In genomic region chr2:114291387-114291786, GRCm38 (mm10) we compare ENCODE assay signal across 28 mouse cellular contexts.
A peak's percentile ranks its signal among the peaks of the same experiment; 100 is the strongest.
DNase-seq lines count a peak whose midpoint lies in the region; ATAC-seq and TF ChIP-seq lines count a peak whose summit lies in the region.
"Had no signal": no experiment of that assay in that cellular context is flagged by ENCODE, and none has a peak within 500 bp of the region (broad histone marks: within the 10 kb centered on the region; RNA-seq: fewer than 3 reads in every experiment).

No protein-coding gene starts in this region.

- TF ChIP-seq CTCF in lung, embryonic 14.5 days (IDR thresholded peaks at IDR 0.05; ENCODE audit: low read depth): no peak
- no peak for TF ChIP-seq CTCF in lung, adult 2 months (IDR thresholded peaks at IDR 0.05; ENCODE audit: insufficient read depth, low read length)
- no peak for TF ChIP-seq CTCF in stomach, postnatal 0 days (IDR thresholded peaks at IDR 0.05; ENCODE audit: low read depth)

- no peak for TF ChIP-seq EP300 in stomach, postnatal 0 days (optimal IDR thresholded peaks at IDR 0.05)

- no peaks in the 10 kb centered on the region for H3K9me3 ChIP-seq in lung, embryonic 14.5 days (ENCODE audit: low read depth, low read length)
- H3K9me3 ChIP-seq in lung, embryonic 16.5 days (ENCODE audit: control insufficient read depth, low read length): no peaks in the 10 kb centered on the region
- H3K9me3 ChIP-seq in stomach, postnatal 0 days (ENCODE audit: control insufficient read depth, low read length): no peaks in the 10 kb centered on the region
- H3K9me3 ChIP-seq: embryonic facial prominence, embryonic 13.5 days; embryonic facial prominence, embryonic 15.5 days; forebrain, embryonic 10.5 days; forebrain, embryonic 12.5 days; G1E had no signal

- H3K36me3 ChIP-seq in lung, embryonic 14.5 days (ENCODE audit: insufficient read depth): no peaks in the 10 kb centered on the region
- H3K36me3 ChIP-seq in lung, embryonic 16.5 days (ENCODE audit: control insufficient read depth, insufficient read depth, low read length): no peaks in the 10 kb centered on the region
- H3K36me3 ChIP-seq in stomach, postnatal 0 days (ENCODE audit: control insufficient read depth, insufficient read depth, low read length): no peaks in the 10 kb centered on the region
- H3K36me3 ChIP-seq: embryonic facial prominence, embryonic 13.5 days; embryonic facial prominence, embryonic 15.5 days; forebrain, embryonic 10.5 days; forebrain, embryonic 12.5 days; G1E had no signal

- no peak for TF ChIP-seq POLR2A in lung, adult 2 months (IDR thresholded peaks at IDR 0.05; ENCODE audit: borderline replicate concordance, extremely low read depth, low read depth, low read length)

- H3K4me2 ChIP-seq in lung, embryonic 14.5 days: no peak overlapping the region
- H3K4me2 ChIP-seq in lung, embryonic 16.5 days (ENCODE audit: low read depth, low read length): no peak overlapping the region
- H3K4me2 ChIP-seq in stomach, postnatal 0 days (replicated peaks; ENCODE audit: low read depth): no peak overlapping the region
- H3K4me2 ChIP-seq: embryonic facial prominence, embryonic 13.5 days; embryonic facial prominence, embryonic 15.5 days; forebrain, embryonic 12.5 days had no signal

- no peak overlapping the region for H3K27ac ChIP-seq in lung, embryonic 14.5 days (ENCODE audit: low read depth)
- H3K27ac ChIP-seq in lung, embryonic 16.5 days (ENCODE audit: low read length): no peak overlapping the region
- no peak overlapping the region for H3K27ac ChIP-seq in stomach, postnatal 0 days (replicated peaks)
- H3K27ac ChIP-seq: embryonic facial prominence, embryonic 13.5 days; embryonic facial prominence, embryonic 15.5 days; forebrain, embryonic 10.5 days; forebrain, embryonic 12.5 days had no signal

- no peak overlapping the region for H3K4me3 ChIP-seq in lung, embryonic 14.5 days (ENCODE audit: low read depth, low read length)
- H3K4me3 ChIP-seq in lung, adult 2 months (replicated peaks; ENCODE audit: extremely low read depth, low read depth, low read length): no peak overlapping the region
- no peak overlapping the region for H3K4me3 ChIP-seq in lung, embryonic 16.5 days (ENCODE audit: low read length)
- H3K4me3 ChIP-seq in stomach, postnatal 0 days (ENCODE audit: low read depth, low read length): no peak overlapping the region
- H3K4me3 ChIP-seq: embryonic facial prominence, embryonic 13.5 days; embryonic facial prominence, embryonic 15.5 days; erythroblast, embryonic 14.5 days; forebrain, embryonic 10.5 days; forebrain, embryonic 12.5 days had no signal

- 0 out of 2 replicates have a peak, but pooled peaks cover 7% of the 10 kb centered on the region for H3K4me1 ChIP-seq in lung, embryonic 14.5 days (ENCODE audit: insufficient read depth)
- no peaks in the 10 kb centered on the region for H3K4me1 ChIP-seq in lung, adult 2 months (ENCODE audit: control insufficient read depth, insufficient read depth, low read length)
- H3K4me1 ChIP-seq in lung, embryonic 16.5 days (replicated peaks; ENCODE audit: control insufficient read depth, insufficient read depth, low read length): peaks cover 3% of the 10 kb centered on the region; the same call in 1 of the 2 replicates
- no peaks in the 10 kb centered on the region for H3K4me1 ChIP-seq in stomach, postnatal 0 days (replicated peaks; ENCODE audit: control insufficient read depth, insufficient read depth)
- H3K4me1 ChIP-seq: embryonic facial prominence, embryonic 13.5 days; embryonic facial prominence, embryonic 15.5 days; forebrain, embryonic 10.5 days; forebrain, embryonic 12.5 days had no signal

- ATAC-seq in lung, embryonic 14.5 days (ENCODE audit: insufficient read depth): peak; percentile 53; the same call in 1 of the 2 replicates
- peak; percentile 71 for ATAC-seq in lung, embryonic 16.5 days (ENCODE audit: low read depth)
- no peak for ATAC-seq in stomach, postnatal 0 days (ENCODE audit: low FRiP score, low TSS enrichment)
- ATAC-seq: activated CD4-positive, CD25-positive, alpha-beta regulatory T cell, adult 4 months; CD4-positive, CD25-positive, alpha-beta regulatory T cell, adult 4 months; forebrain, embryonic 14.5 days; Patski had no signal

- no peaks in the 10 kb centered on the region for H3K27me3 ChIP-seq in lung, embryonic 14.5 days (ENCODE audit: insufficient read depth, low read length)
- H3K27me3 ChIP-seq in lung, embryonic 16.5 days (ENCODE audit: control insufficient read depth, insufficient read depth, low read depth, low read length): no peaks in the 10 kb centered on the region; the same call in 1 of the 2 replicates
- no peaks in the 10 kb centered on the region for H3K27me3 ChIP-seq in stomach, postnatal 0 days (ENCODE audit: control insufficient read depth, insufficient read depth, low read length)
- H3K27me3 ChIP-seq: CH12.LX; embryonic facial prominence, embryonic 13.5 days; embryonic facial prominence, embryonic 15.5 days; forebrain, embryonic 12.5 days had no signal

- WGBS in lung, embryonic 14.5 days: 36% methylated on average over 5 of the region's 5 CpGs
- whole genome bisulfite sequencing in lung, adult 2 months: 61% methylated on average over 5 of the region's 5 CpGs
- 56% methylated on average over 5 of the region's 5 CpGs for WGBS in lung, embryonic 16.5 days
- 68% methylated on average over 5 of the region's 5 CpGs for WGBS in stomach, postnatal 0 days

- no peak overlapping the region for H3K9ac ChIP-seq in lung, embryonic 14.5 days
- H3K9ac ChIP-seq in lung, embryonic 16.5 days (ENCODE audit: low read length): no peak overlapping the region
- H3K9ac ChIP-seq in stomach, postnatal 0 days (ENCODE audit: low read length): no peak overlapping the region
- H3K9ac ChIP-seq: embryonic facial prominence, embryonic 13.5 days; embryonic facial prominence, embryonic 15.5 days; forebrain, embryonic 12.5 days had no signal

- DNase-seq in lung, embryonic 14.5 days: peak; percentile 66
- no peak for DNase-seq in lung, adult 2 months
- no peak for DNase-seq in lung, postnatal 14 days
- DNase-seq in lung, postnatal 25 days (ENCODE audit: low spot score): peak; percentile 21
- no peak for DNase-seq in stomach, postnatal 0 days (ENCODE audit: low spot score)
- no peak for DNase-seq in cerebellum, adult 18-20 months
- DNase-seq: adrenal gland, adult 8-10 months; adrenal gland, postnatal 14 days; adrenal gland, postnatal 36 days; B cell, adult 2 months; cerebellum, adult 11-12 months; cerebellum, adult 8-10 months; cerebellum, adult 9-11 months; cerebellum, postnatal 14 days; cerebellum, postnatal 36 days; embryo, embryonic 11 days had no signal

Comparison
In these comparisons a context has a peak if more than half of its experiments do, and no peak if none do; other contexts are left out.
1. DNase-seq: peak in lung, embryonic 14.5 days (single experiment) and lung, postnatal 25 days (single experiment); none in lung, adult 2 months (single experiment), lung, postnatal 14 days (single experiment), stomach, postnatal 0 days (single experiment) and cerebellum, adult 18-20 months (0 of 2).